Mouse (Mus musculus) MEL (cell line): ENCODE results near the gene Lypd6b. TPM values are rescaled to one million over a fixed set of nuclear protein-coding genes. Genes with fewer than 3 reads are reported as not detected.

Source experiments
- DNase-seq: peaks from one replicate; pipeline ENCODE4 v3.0.0; 2011; ENCODE audit warnings: low read depth, low spot score
- H3K27ac ChIP-seq: 2 replicates; pipeline ENCODE4 v1.5.1; 2012; ENCODE audit warnings: low read depth, mild to moderate bottlenecking, control low read depth, low read length, moderate library complexity; ENCODE audit not compliant: control insufficient read depth
- H3K27me3 ChIP-seq, 2 experiments: fragments of 150-350 bp in 1 of 2; sonication (generic) in 1 of 2; 2 replicates each; pipeline ENCODE4 v1.6.1; 2012; ENCODE audit warnings: low read length in 2 of 2, mild to moderate bottlenecking in 2 of 2, improper control_type of control experiment in 1 of 2, moderate library complexity in 1 of 2; ENCODE audit not compliant: insufficient read depth in 2 of 2, control insufficient read depth in 1 of 2
- H3K36me3 ChIP-seq, 2 experiments: 2 replicates each; pipeline ENCODE4 v1.6.1; 2012 to 2014; ENCODE audit warnings: low read length in 2 of 2, improper control_type of control experiment in 1 of 2, inconsistent platforms in 1 of 2, mild to moderate bottlenecking in 1 of 2; ENCODE audit not compliant: insufficient read depth in 2 of 2, control insufficient read depth in 1 of 2
- H3K4me1 ChIP-seq, 2 experiments: fragments of 150-350 bp in 1 of 2; sonication (generic) in 1 of 2; 2 replicates each; pipeline ENCODE4 v1.6.1; 2012; ENCODE audit warnings: low read length in 2 of 2, improper control_type of control experiment in 1 of 2, mild to moderate bottlenecking in 1 of 2; ENCODE audit not compliant: insufficient read depth in 2 of 2, control insufficient read depth in 1 of 2
- H3K4me3 ChIP-seq, 2 experiments: fragments of 150-350 bp in 1 of 2; sonication (generic) in 1 of 2; 2 replicates each; pipeline ENCODE4 v1.5.1; 2012; ENCODE audit warnings: low read depth in 2 of 2, low read length in 2 of 2, mild to moderate bottlenecking in 2 of 2, moderate library complexity in 2 of 2, control low read depth in 1 of 2, improper control_type of control experiment in 1 of 2; ENCODE audit not compliant: control insufficient read depth in 1 of 2, insufficient read depth in 1 of 2
- H3K79me2 ChIP-seq: 2 replicates; pipeline ENCODE4 v1.6.1; 2012; ENCODE audit warnings: mild to moderate bottlenecking, low read length, moderate library complexity; ENCODE audit not compliant: control insufficient read depth, poor library complexity, insufficient read depth
- H3K9ac ChIP-seq: 2 replicates; pipeline ENCODE4 v1.6.1; 2012; ENCODE audit warnings: low read depth, mild to moderate bottlenecking, control low read depth, low read length, moderate library complexity; ENCODE audit not compliant: control insufficient read depth, poor library complexity, severe bottlenecking
- H3K9me3 ChIP-seq: fragments of 150-350 bp; sonication (generic); replicated peaks from 2 replicates; pipeline ENCODE4 v1.6.1; 2012; ENCODE audit warnings: mild to moderate bottlenecking, low read length, improper control_type of control experiment, moderate library complexity; ENCODE audit not compliant: insufficient read depth
- CHD2 ChIP-seq: IDR thresholded peaks from 2 replicates; pipeline ENCODE4 v1.6.1; 2011; ENCODE audit warnings: low read length, improper control_type of control experiment
- CTCF ChIP-seq, 3 experiments: IDR thresholded peaks in 2 of 3; conservative IDR thresholded peaks in 1 of 3; 2 replicates each; pipeline ENCODE4 v1.5.1; 2011 to 2012; ENCODE audit warnings: low read length in 3 of 3, low read depth in 2 of 3, mild to moderate bottlenecking in 2 of 3, improper control_type of control experiment in 1 of 3, inconsistent platforms in 1 of 3, mixed read lengths in 1 of 3, moderate library complexity in 1 of 3; ENCODE audit not compliant: control insufficient read depth in 1 of 3, insufficient read depth in 1 of 3, poor library complexity in 1 of 3, severe bottlenecking in 1 of 3
- ELF1 ChIP-seq: IDR thresholded peaks from 2 replicates; pipeline ENCODE4 v1.6.1; 2014; ENCODE audit warnings: low read depth, mild to moderate bottlenecking, inconsistent platforms, low read length, improper control_type of control experiment, moderate library complexity
- EP300 ChIP-seq, 2 experiments: IDR thresholded peaks; 2 replicates each; pipeline ENCODE4 v1.6.1; 2011; ENCODE audit warnings: improper control_type of control experiment in 2 of 2, low read length in 2 of 2, low read depth in 1 of 2, mild to moderate bottlenecking in 1 of 2
- GATA1 ChIP-seq: IDR thresholded peaks from 2 replicates; pipeline ENCODE4 v1.6.1; 2011; ENCODE audit warnings: low read depth, low read length, improper control_type of control experiment
- JUND ChIP-seq: IDR thresholded peaks from 2 replicates; pipeline ENCODE4 v1.6.1; 2011; ENCODE audit warnings: low read depth, mild to moderate bottlenecking, improper control_type of control experiment, low read length
- MAFK ChIP-seq: IDR thresholded peaks from 2 replicates; pipeline ENCODE4 v1.6.1; 2011; ENCODE audit warnings: low read depth, mild to moderate bottlenecking, low read length, improper control_type of control experiment, borderline replicate concordance
- MAX ChIP-seq: IDR thresholded peaks from 2 replicates; pipeline ENCODE4 v1.6.1; 2011; ENCODE audit warnings: low read length, improper control_type of control experiment
- MYB ChIP-seq: IDR thresholded peaks from 2 replicates; pipeline ENCODE4 v1.6.1; 2011; ENCODE audit warnings: mild to moderate bottlenecking, low read depth, low read length, improper control_type of control experiment
- MYC ChIP-seq: IDR thresholded peaks from 2 replicates; pipeline ENCODE4 v1.6.1; 2011; ENCODE audit warnings: low read depth, mild to moderate bottlenecking, low read length, improper control_type of control experiment, moderate library complexity
- NELFE ChIP-seq: IDR thresholded peaks from 2 replicates; pipeline ENCODE4 v1.6.1; 2011; ENCODE audit warnings: low read depth, low read length, improper control_type of control experiment
- NRF1 ChIP-seq: IDR thresholded peaks from 2 replicates; pipeline ENCODE4 v1.6.1; 2014; ENCODE audit warnings: low read depth, mild to moderate bottlenecking, inconsistent platforms, low read length, improper control_type of control experiment, moderate library complexity; ENCODE audit not compliant: poor library complexity, insufficient read depth, severe bottlenecking
- POLR2A ChIP-seq, 2 experiments: IDR thresholded peaks; 2 replicates each; pipeline ENCODE4 v1.6.1; 2011 to 2012; ENCODE audit warnings: low read length in 2 of 2, mild to moderate bottlenecking in 2 of 2, control low read depth in 1 of 2, improper control_type of control experiment in 1 of 2, low read depth in 1 of 2, moderate library complexity in 1 of 2; ENCODE audit not compliant: control insufficient read depth in 1 of 2, insufficient read depth in 1 of 2, poor library complexity in 1 of 2
- POLR2AphosphoS2 ChIP-seq: IDR thresholded peaks from 2 replicates; pipeline ENCODE4 v1.6.1; 2011; ENCODE audit warnings: low read length, improper control_type of control experiment
- RAD21 ChIP-seq: IDR thresholded peaks from 2 replicates; pipeline ENCODE4 v1.6.1; 2011; ENCODE audit warnings: mild to moderate bottlenecking, low read depth, low read length, improper control_type of control experiment
- SIN3A ChIP-seq: IDR thresholded peaks from 2 replicates; pipeline ENCODE4 v1.6.1; 2012; ENCODE audit warnings: low read length, improper control_type of control experiment, inconsistent platforms
- TAL1 ChIP-seq: IDR thresholded peaks from 2 replicates; pipeline ENCODE4 v1.6.1; 2012; ENCODE audit warnings: mild to moderate bottlenecking, inconsistent platforms, low read length, moderate library complexity, mixed read lengths
- UBTF ChIP-seq: IDR thresholded peaks from 2 replicates; pipeline ENCODE4 v1.6.1; 2012; ENCODE audit warnings: low read depth, mild to moderate bottlenecking, inconsistent platforms, low read length, improper control_type of control experiment, moderate library complexity, borderline replicate concordance; ENCODE audit not compliant: insufficient read depth
- USF1 ChIP-seq: IDR thresholded peaks from 2 replicates; pipeline ENCODE4 v1.6.1; 2014; ENCODE audit warnings: low read depth, mild to moderate bottlenecking, inconsistent platforms, low read length, improper control_type of control experiment, moderate library complexity
- USF2 ChIP-seq, 2 experiments: IDR thresholded peaks; 2 replicates each; pipeline ENCODE4 v1.6.1; 2011 to 2012; ENCODE audit warnings: improper control_type of control experiment in 2 of 2, low read length in 2 of 2, borderline replicate concordance in 1 of 2, inconsistent platforms in 1 of 2, low read depth in 1 of 2, mild to moderate bottlenecking in 1 of 2; ENCODE audit not compliant: insufficient read depth in 1 of 2
- ZNF384 ChIP-seq: IDR thresholded peaks from 2 replicates; pipeline ENCODE4 v1.6.1; 2012; ENCODE audit warnings: low read depth, mild to moderate bottlenecking, inconsistent platforms, low read length, improper control_type of control experiment
- polyA plus RNA-seq, 2 experiments: library from polyadenylated mRNA; stranded (reverse) in 1 of 2; unstranded in 1 of 2; fragments of >175 nt in 1 of 2; fragments of >200 nt in 1 of 2; gene quantifications; 2 replicates each; pipeline versions ENCODE4 v1.2.1 to v1.2.4; 2012; ENCODE audit warnings: low replicate concordance in 2 of 2, low read depth in 1 of 2; ENCODE audit not compliant: insufficient read length in 2 of 2, insufficient read depth in 1 of 2, missing spikeins in 1 of 2
- total RNA-seq: library from RNA; depleted of rRNA; stranded (reverse); fragments of 300-350 nt; gene quantifications from 2 replicates; pipeline ENCODE4 v1.2.3, GENCODE M21; 2012

Gene Lypd6b
- total and polyA plus RNA-seq, 3 experiments = not detected

DNA sequence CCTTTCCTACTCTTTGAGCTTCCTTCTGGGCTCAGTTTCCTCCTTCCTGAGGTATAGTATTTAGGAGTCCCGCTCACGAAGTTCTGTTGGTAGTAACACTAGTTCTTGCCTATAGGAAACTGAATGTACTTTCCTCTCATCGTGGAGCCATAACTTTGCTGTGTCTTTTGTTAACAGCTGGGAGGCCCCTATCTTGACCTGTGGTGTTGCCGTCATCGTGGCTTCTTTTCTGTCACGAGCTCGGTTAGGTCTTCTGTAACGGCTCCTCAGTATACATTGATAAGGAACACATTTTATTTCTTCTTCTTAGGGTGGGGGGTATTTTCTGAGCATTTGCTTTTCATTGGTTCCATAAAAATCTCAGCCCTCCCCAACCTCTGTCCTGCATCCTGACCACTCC, 74.2 kb downstream of the Lypd6b start:
- no peak overlapping the region for H3K27ac ChIP-seq
- TF ChIP-seq CTCF (IDR thresholded peaks at IDR 0.05 in 2 of 3, conservative IDR thresholded peaks at IDR 0.05 in 1 of 3; ENCODE audit: control insufficient read depth in 1 of 3, insufficient read depth in 1 of 3, low read depth in 2 of 3, low read length in 3 of 3, poor library complexity in 1 of 3, severe bottlenecking in 1 of 3) (no peak), MYC (no peak), RAD21 (no peak), USF2 (IDR thresholded peaks at IDR 0.05; ENCODE audit: borderline replicate concordance in 1 of 2, insufficient read depth in 1 of 2, low read depth in 1 of 2, low read length in 2 of 2) (no peak), NRF1 (no peak), MAX (no peak), ZNF384 (no peak), ELF1 (no peak), JUND (no peak), SIN3A (no peak), GATA1 (no peak), MYB (no peak), UBTF (no peak), USF1 (no peak), EP300 (IDR thresholded peaks at IDR 0.05; ENCODE audit: low read depth in 1 of 2, low read length in 2 of 2) (no peak), POLR2A (IDR thresholded peaks at IDR 0.05; ENCODE audit: control insufficient read depth in 1 of 2, insufficient read depth in 1 of 2, low read depth in 1 of 2, low read length in 2 of 2, poor library complexity in 1 of 2) (no peak), MAFK (no peak), TAL1 (no peak), NELFE (no peak), CHD2 (no peak)
- H3K9ac ChIP-seq = no peak overlapping the region
- no peaks in the 10 kb centered on the region for H3K36me3 ChIP-seq
- H3K4me3 ChIP-seq = no peak overlapping the region
- no peaks in the 10 kb centered on the region for H3K79me2 ChIP-seq
- H3K27me3 ChIP-seq = no peaks in the 10 kb centered on the region
- H3K9me3 ChIP-seq = no peaks in the 10 kb centered on the region
- DNase-seq = no peak
- H3K4me1 ChIP-seq = no peaks in the 10 kb centered on the region

DNA sequence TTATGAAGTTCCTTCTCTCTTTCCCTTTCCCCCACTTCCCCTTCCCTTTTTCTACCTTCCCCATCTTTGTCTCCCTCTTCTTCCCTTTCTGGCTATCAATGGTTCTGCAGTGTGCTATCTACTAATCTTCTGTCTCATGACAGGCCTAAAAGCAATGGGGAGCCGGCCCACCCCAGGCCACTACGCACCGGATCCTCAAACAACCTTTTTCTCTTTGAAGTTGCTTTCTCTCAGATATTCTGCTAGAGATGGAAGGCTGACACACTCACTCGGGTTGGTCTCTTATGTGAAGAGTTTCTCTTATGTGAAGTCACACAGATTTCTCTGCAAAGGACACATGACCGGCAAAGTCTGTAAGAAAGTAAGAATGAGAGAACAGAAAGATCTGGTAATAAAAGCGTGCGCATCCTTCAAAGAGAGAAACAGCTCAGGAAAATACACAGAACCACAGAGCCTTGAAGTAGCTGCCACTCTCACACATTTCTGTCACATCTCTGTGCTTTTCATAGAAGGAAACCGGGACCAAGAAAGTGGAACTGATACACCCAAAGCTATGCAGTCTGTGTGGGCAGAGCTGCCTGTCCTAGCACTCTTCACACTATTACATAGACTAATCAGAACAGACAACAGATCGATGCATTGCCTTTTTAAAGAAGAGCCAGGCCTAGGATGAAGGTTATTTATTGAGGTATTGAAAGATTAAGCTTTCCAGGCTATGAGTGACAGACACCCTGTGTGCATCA, 80.8 kb downstream of the Lypd6b start:
- Histone ChIP-seq H3K4me1 (no peaks in the 10 kb centered on the region; a peak in 1 of 4 replicates), H3K4me3 (no peak overlapping the region), H3K79me2 (no peaks in the 10 kb centered on the region), H3K9ac (no peak overlapping the region), H3K27me3 (no peaks in the 10 kb centered on the region), H3K27ac (no peak overlapping the region), H3K36me3 (no peaks in the 10 kb centered on the region), H3K9me3 (no peaks in the 10 kb centered on the region)
- DNase-seq = peak; percentile 23
- no peak for TF ChIP-seq POLR2AphosphoS2
- peak; percentile 34 to 35; a peak in 3 of 4 replicates for TF ChIP-seq EP300 (IDR thresholded peaks at IDR 0.05; ENCODE audit: low read depth in 1 of 2, low read length in 2 of 2)
